Mouse (Mus musculus): ENCODE results near the gene Lhfp. TPM values are rescaled to one million over a fixed set of nuclear protein-coding genes. Genes with fewer than 3 reads are reported as not detected.

Lhfp gene
- polyA plus RNA-seq, 1 experiment: 48.2 TPM

- no peak for DNase-seq (ENCODE audit: low read depth)
- no peak for TF ChIP-seq POLR2A (IDR thresholded peaks at IDR 0.05; ENCODE audit: borderline replicate concordance, extremely low read depth, insufficient read depth, insufficient read length, poor library complexity, severe bottlenecking)
- no peak for TF ChIP-seq CTCF (IDR thresholded peaks at IDR 0.05; ENCODE audit: borderline replicate concordance, extremely low read depth, insufficient read depth, insufficient read length)
Measured at GRCm38 (mm10) chr3:53169486-53169885, 128.2 kb downstream of the Lhfp start.

DNA sequence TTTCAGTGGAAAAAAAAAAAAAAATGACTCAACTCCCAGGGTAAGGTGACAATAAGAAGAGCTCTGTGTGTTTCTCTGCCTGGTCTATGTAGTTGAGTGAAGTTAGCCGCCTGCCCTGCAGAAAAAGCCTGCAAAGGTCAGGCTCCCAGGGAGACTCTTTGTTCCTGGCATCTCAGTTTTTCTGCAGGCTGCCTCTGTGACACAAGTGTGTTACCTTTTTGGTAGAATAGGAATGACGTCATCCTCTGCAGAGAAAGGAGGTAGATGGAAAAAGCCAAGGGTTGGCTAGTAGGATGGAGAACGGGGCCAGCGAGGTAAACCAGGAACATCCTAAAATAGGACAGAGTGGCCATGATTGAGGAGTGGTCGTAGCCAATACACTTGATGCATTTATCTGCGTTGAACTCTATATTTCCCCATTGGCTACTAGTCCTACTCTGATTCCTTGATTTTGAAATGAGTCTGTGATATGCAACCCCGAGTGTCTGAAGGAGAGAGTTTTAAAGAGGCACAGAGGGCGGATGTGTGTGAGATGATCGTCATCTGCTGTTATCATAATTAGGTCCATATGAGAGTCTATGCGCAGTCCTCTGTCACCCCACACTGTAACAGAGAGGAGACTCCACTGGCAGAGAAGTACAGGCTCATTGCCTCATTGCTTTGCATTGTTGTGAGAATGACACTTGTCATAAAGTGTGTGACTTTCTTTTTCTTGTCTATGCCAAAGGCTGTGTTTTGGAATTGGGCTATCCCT is 132.2 kb downstream of the Lhfp start:
- no peak for TF ChIP-seq POLR2A (IDR thresholded peaks at IDR 0.05; ENCODE audit: borderline replicate concordance, extremely low read depth, insufficient read depth, insufficient read length, poor library complexity, severe bottlenecking)
- TF ChIP-seq CTCF (IDR thresholded peaks at IDR 0.05; ENCODE audit: borderline replicate concordance, extremely low read depth, insufficient read depth, insufficient read length): no peak
- DNase-seq (ENCODE audit: low read depth): peak; percentile 49

GRCm38 (mm10) chr3:53179936-53180335 is 138.6 kb downstream of the Lhfp start:
- no peak for DNase-seq (ENCODE audit: low read depth)
- no peak for TF ChIP-seq POLR2A (IDR thresholded peaks at IDR 0.05; ENCODE audit: borderline replicate concordance, extremely low read depth, insufficient read depth, insufficient read length, poor library complexity, severe bottlenecking)
- no peak for TF ChIP-seq CTCF (IDR thresholded peaks at IDR 0.05; ENCODE audit: borderline replicate concordance, extremely low read depth, insufficient read depth, insufficient read length)

DNA sequence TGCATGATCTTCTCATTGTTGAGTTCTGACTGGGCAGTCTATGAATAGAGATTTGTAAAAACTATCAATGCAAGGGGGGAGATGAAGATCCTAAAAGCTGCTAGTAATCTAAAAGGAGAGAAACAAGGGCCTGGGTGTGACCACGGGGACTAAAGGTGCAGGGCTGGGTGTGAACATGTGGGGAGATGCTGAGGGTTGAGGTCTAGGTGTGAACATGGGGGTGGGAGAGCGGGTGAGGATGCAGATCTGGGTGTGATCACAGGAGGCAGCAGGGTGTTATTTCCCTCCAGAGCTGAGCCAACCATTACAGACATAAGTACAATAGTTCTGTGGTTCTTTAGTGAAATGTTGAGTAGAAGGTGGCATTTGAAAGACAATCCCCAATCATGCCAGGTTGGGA is 144.1 kb downstream of the Lhfp start:
- TF ChIP-seq CTCF (IDR thresholded peaks at IDR 0.05; ENCODE audit: borderline replicate concordance, extremely low read depth, insufficient read depth, insufficient read length) (no peak), POLR2A (IDR thresholded peaks at IDR 0.05; ENCODE audit: borderline replicate concordance, extremely low read depth, insufficient read depth, insufficient read length, poor library complexity, severe bottlenecking) (no peak)
- no peak for DNase-seq (ENCODE audit: low read depth)

DNA sequence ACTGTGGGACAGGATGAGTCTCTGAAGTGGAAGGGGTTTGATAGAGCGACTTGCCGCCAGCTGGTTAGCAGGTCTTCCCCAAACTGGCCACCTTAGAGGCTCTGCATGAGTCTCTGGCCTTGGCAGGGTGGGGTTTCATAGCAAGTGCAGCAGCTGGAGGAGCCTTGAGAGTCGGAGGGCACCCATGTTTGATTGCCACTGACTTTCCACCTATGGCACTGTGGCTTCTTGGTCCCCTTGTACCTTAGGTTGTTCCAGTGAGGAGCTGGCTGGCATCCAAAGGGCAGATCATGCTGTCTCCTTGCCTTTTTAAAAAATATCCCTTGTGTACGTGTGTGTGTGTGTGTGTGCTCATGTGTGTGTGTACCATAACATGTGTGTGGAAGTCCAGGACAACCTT is 152.1 kb downstream of the Lhfp start:
- TF ChIP-seq POLR2A (IDR thresholded peaks at IDR 0.05; ENCODE audit: borderline replicate concordance, extremely low read depth, insufficient read depth, insufficient read length, poor library complexity, severe bottlenecking): no peak
- no peak for TF ChIP-seq CTCF (IDR thresholded peaks at IDR 0.05; ENCODE audit: borderline replicate concordance, extremely low read depth, insufficient read depth, insufficient read length)
- no peak for DNase-seq (ENCODE audit: low read depth)

GRCm38 (mm10) chr3:53195666-53196107 is 154.4 kb downstream of the Lhfp start:
- TF ChIP-seq POLR2A (IDR thresholded peaks at IDR 0.05; ENCODE audit: borderline replicate concordance, extremely low read depth, insufficient read depth, insufficient read length, poor library complexity, severe bottlenecking): no peak
- no peak for TF ChIP-seq CTCF (IDR thresholded peaks at IDR 0.05; ENCODE audit: borderline replicate concordance, extremely low read depth, insufficient read depth, insufficient read length)
- DNase-seq (ENCODE audit: low read depth): peak; percentile 85

GRCm38 (mm10) chr3:53200175-53200574 is 158.8 kb downstream of the Lhfp start:
- DNase-seq (ENCODE audit: low read depth): peak; percentile 36

DNA sequence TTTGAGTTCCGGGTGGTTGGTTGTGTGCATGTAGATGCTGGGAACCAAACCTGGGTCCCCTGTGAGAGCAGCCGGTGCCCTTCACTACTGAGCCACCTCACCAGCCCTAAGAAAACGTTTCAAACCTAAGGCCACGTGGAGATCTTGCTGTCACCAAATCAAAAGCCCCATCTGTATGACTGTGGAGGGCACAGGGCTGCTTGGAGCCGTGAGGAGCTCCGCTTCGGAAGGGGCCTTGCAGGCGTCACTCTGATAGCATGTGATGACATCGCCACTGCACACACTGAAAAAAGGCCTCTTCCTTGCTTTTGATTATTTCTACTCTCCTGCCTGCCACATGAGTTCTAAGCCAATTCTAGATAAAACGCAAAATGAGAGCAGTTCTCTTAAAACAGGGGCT is 159.5 kb downstream of the Lhfp start:
- DNase-seq (ENCODE audit: low read depth): peak; percentile 42
- no peak for TF ChIP-seq POLR2A (IDR thresholded peaks at IDR 0.05; ENCODE audit: borderline replicate concordance, extremely low read depth, insufficient read depth, insufficient read length, poor library complexity, severe bottlenecking)
- no peak for TF ChIP-seq CTCF (IDR thresholded peaks at IDR 0.05; ENCODE audit: borderline replicate concordance, extremely low read depth, insufficient read depth, insufficient read length)

More at GRCm38 (mm10) chr3:53200175-53200574, 158.8 kb downstream of the Lhfp start:
- TF ChIP-seq CTCF (IDR thresholded peaks at IDR 0.05; ENCODE audit: borderline replicate concordance, extremely low read depth, insufficient read depth, insufficient read length): no peak
- TF ChIP-seq POLR2A (IDR thresholded peaks at IDR 0.05; ENCODE audit: borderline replicate concordance, extremely low read depth, insufficient read depth, insufficient read length, poor library complexity, severe bottlenecking): no peak

GRCm38 (mm10) chr3:53201670-53202069 is 160.3 kb downstream of the Lhfp start:
- peak; percentile 79 for DNase-seq (ENCODE audit: low read depth)
- TF ChIP-seq POLR2A (IDR thresholded peaks at IDR 0.05; ENCODE audit: borderline replicate concordance, extremely low read depth, insufficient read depth, insufficient read length, poor library complexity, severe bottlenecking) (no peak), CTCF (IDR thresholded peaks at IDR 0.05; ENCODE audit: borderline replicate concordance, extremely low read depth, insufficient read depth, insufficient read length) (no peak)

DNA sequence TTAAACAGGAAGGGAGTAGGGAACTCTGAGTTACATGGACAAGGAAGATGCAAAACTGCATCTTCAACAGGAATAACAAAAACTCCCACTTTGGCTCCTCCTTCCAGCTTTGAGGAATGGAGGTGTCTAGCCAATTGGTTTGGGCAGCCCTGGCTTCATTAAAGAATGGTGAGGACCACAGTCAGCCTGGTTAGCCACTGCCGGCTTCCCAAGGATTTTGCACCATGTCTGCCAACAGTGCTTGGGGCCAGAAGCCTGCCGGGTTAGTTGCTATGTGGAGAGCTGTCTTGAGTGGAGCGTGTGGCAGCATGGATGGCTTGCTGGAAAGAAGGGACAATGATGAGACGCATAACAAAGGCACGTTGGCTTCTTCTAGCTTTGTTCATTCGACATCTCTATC is 160.9 kb downstream of the Lhfp start:
- DNase-seq (ENCODE audit: low read depth): peak; percentile 72
- TF ChIP-seq CTCF (IDR thresholded peaks at IDR 0.05; ENCODE audit: borderline replicate concordance, extremely low read depth, insufficient read depth, insufficient read length) (no peak), POLR2A (IDR thresholded peaks at IDR 0.05; ENCODE audit: borderline replicate concordance, extremely low read depth, insufficient read depth, insufficient read length, poor library complexity, severe bottlenecking) (no peak)

GRCm38 (mm10) chr3:53202698-53203097 is 161.4 kb downstream of the Lhfp start:
- no peak for DNase-seq (ENCODE audit: low read depth)
- TF ChIP-seq POLR2A (IDR thresholded peaks at IDR 0.05; ENCODE audit: borderline replicate concordance, extremely low read depth, insufficient read depth, insufficient read length, poor library complexity, severe bottlenecking) (no peak), CTCF (IDR thresholded peaks at IDR 0.05; ENCODE audit: borderline replicate concordance, extremely low read depth, insufficient read depth, insufficient read length) (no peak)

GRCm38 (mm10) chr3:53203656-53204055 is 162.3 kb downstream of the Lhfp start:
- no peak for DNase-seq (ENCODE audit: low read depth)
- no peak for TF ChIP-seq CTCF (IDR thresholded peaks at IDR 0.05; ENCODE audit: borderline replicate concordance, extremely low read depth, insufficient read depth, insufficient read length)
- TF ChIP-seq POLR2A (IDR thresholded peaks at IDR 0.05; ENCODE audit: borderline replicate concordance, extremely low read depth, insufficient read depth, insufficient read length, poor library complexity, severe bottlenecking): no peak

Data from brain, embryonic 14.5 days (tissue).